Mouse (Mus musculus): ENCODE results near the gene H2-M10.4.
"Not testable (repeated sequence)": the region's sequence is repeated elsewhere in the genome, so short reads cannot be mapped to it uniquely, and the experiment has no call there.

Gene H2-M10.4

DNA sequence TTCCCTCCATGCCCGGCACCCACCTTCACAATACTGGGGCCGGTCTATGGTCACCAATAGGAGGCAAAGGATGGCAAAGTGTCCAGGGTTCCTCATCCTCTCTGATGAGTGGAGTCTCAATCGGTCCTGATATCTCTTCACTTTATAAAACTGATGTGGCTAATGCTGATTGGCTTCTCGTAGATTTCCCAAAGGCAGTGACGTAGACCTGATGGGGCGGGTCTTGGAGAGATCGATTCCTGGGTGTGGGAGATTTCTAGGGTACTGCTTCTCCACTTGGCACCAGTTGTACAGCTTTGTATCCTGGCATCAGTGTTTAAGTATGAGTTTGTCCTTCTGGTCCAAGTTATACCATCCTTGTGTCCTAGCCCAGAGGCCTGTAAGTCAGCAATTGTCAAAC lies at the start of gene H2-M10.4:
TSS of gene H2-M10.4 (minus strand) at position 101 of the 400 bp plus-strand sequence.
- in situ Hi-C loops (cut with MboI, MseI), result no loop called here

DNA sequence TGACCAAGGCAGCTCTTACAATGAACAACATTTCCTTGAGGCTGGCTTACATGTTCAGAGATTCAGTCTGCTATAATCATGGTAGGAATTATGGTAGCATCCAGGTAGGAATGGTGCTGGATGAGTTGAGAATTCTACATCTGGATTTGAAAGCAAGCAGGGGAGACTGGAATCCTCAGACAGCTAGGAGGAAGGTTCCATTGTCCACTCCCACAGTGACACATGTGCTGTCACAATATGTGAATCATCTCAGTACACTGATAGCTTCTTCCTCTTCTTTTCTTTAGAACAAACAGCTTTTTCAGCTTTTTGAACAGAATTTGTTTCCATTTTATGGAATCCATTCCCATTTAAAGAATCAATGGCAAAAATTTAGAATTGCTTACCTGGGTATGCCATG lies 41.8 kb upstream of the H2-M10.4 start:
- in situ Hi-C loops (cut with MboI, MseI), result loop anchor here in 1 of 2 experiments (5.0 kb wide), 1 partner anchor 52 kb away; no protein-coding TSS in a partner anchor

- in situ Hi-C loops (cut with MboI, MseI), result loop anchor here in 1 of 2 experiments (5.0 kb wide), 1 partner anchor 48 kb away; no protein-coding TSS in a partner anchor
Measured at GRCm38 (mm10) chr17:36500435-36500834, 38.3 kb upstream of the H2-M10.4 start.

DNA sequence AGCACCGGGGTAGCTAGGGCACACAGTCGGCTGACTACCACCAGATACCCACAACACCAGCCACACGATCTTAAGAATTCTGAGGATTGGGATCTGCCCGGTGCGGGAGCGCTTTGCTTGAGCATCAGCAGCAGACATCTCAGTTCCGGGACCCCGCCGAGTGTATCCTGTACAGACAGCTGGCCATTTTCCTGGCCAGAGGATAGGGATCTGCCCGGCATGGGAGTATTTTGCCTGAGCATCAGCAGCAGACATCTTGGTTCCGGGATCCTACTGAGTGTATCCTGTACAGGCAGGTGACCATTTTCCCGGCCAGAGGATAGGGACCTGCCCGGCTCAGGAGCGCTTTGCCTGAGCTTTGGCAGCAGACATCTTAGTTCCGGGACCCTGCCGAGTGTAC lies 26.0 kb upstream of the H2-M10.4 start:
- in situ Hi-C loops (cut with MboI, MseI), result not testable (repeated sequence)

GRCm38 (mm10) chr17:36486687-36487230 lies 24.6 kb upstream of the H2-M10.4 start:
- in situ Hi-C loops (cut with MboI, MseI), result no loop called here

DNA sequence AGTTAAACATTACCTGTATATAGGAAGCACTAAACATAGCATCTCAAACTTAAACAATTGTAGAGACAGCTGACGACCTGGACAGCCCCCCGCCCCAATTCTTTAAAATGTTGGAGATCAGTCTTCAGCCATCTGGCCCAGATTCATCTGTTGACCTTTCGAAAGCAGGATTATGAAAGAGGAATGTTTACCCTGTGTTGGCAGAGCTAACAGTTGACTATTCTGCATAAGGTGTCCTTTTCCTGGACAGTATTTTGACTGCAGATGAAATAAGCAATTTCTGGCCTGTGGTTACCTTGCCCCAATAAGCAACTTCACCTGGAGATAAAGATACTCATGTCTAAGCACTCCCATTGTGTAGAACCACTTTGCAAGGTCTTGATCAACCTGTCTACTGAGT lies 21.7 kb upstream of the H2-M10.4 start:
- in situ Hi-C loops (cut with MboI, MseI), result loop anchor here in 1 of 2 experiments (5.0 kb wide), 1 partner anchor 903 kb away; no protein-coding TSS in a partner anchor

DNA sequence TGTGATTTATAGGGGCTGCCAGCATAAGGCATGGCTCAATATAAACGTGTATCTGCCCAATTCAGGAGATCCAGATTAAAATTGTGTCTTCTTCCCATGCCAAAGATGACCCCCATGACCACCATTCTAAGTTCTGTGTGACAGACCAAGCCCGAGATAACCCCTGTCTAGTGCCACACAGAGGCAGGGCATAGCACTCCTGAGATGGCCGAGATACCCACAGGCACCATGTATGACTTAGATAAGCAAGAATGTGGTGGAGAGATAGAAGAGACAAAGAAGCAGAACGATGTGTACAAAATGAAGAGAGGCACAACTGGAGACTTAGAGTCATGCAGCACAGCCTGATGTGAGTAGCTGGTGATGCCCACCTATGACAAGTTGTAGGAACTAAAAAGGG lies 5.9 kb downstream of the H2-M10.4 start:
- in situ Hi-C loops (cut with MboI, MseI), result no loop called here

- in situ Hi-C loops (cut with MboI, MseI), result no loop called here
Measured at GRCm38 (mm10) chr17:36431411-36431810, 30.7 kb downstream of the H2-M10.4 start.

DNA sequence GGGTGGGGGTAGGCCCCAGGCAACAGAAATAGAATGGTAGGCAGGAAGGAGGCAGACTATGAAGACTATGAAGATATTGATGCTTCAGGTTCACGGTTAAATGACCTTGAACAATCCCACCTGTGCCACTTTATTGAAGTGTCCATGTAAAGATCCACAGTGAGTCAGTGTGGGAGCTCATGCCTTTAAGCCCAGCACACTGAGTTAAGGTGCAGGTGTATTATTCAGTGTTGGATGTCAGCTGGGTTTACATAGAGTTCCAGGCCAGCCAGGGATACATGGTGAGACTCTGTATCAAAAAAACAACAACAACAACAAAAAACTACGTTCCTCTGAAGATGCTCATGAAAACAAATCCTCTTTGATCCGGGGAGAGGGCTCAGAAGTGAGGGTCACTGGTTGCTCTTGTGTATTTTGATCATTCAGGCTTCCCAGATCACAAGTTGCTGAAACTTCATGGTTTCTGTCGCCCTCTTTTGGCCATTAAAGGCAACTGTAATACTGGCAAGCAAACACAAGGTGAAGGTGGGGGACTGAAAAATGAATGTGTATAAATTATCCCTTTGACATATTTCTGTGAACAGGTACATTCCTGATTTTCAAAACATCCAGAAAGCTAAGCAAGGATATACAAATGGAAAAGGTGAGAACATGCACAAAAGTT lies 43.9 kb downstream of the H2-M10.4 start:
- in situ Hi-C loops (cut with MboI, MseI), result loop anchor here (5.0 to 10.0 kb wide), 3 partner anchors 61 to 106 kb away; no protein-coding TSS in a partner anchor

DNA sequence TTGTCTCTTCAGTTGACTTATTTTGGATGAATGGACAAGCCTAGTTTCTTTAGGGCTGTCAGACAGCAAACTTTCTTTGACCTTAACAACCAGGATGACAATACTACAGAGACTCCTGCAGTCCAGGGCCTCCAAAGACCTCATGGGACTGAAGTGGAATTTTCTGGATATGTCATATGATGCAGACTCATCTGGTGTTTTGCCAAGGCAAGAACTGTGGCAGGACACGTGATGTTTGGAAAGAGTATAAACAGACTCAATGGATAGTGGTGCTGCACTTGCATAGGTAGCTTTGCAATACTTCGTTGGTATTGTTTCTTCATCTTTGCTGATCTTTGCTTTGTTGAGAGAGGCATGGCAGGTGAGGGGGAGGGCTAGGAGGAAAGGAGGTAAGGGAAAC lies 44.7 kb downstream of the H2-M10.4 start:
- in situ Hi-C loops (cut with MboI, MseI), result loop anchor here (5.0 to 10.0 kb wide), 3 partner anchors 60 to 105 kb away; no protein-coding TSS in a partner anchor

DNA sequence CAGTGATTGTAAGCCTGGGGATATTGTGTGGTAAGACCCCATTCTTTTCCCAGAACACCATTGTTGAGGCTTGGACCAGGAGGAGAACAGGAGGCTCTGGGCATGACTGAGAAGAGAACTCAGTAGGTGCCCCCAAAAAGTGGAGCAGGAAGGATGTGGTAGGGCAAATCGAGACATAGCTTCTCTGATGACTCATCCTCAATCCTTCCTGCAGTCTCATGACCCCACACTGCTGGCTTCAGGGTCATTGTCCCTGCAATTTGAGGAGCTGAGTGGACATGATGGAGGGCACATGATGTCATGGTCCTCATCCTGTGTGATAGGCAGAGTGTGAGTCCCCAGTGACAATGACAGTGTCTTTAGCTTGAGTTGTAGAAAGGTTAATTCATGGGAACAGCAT lies 46.7 kb downstream of the H2-M10.4 start:
- in situ Hi-C loops (cut with MboI, MseI), result loop anchor here (5.0 to 10.0 kb wide), 3 partner anchors 58 to 103 kb away; no protein-coding TSS in a partner anchor

DNA sequence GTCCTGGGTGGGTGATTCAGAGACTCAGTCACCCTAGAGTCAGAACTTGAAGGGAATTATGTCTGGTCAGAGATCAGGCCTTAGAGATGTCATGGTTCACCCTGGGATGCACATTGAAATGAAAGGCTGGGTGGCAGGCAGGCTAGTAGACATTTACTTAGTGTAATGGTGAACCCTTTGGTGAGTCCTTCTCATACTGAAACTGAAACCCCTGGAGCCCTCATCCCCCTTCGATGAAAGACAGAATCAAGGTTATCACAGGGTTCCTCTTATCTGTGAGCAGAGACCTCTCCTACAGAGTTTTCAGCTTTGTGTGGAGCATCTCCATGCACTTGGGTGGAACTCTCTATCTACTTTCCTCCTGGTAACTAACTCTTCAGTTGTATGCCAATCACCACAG lies 47.8 kb downstream of the H2-M10.4 start:
- in situ Hi-C loops (cut with MboI, MseI), result loop anchor here (5.0 to 10.0 kb wide), 3 partner anchors 52 to 313 kb away; no protein-coding TSS in a partner anchor
